ENCODE assay signal across 8 mouse cellular contexts in the genomic region with DNA sequence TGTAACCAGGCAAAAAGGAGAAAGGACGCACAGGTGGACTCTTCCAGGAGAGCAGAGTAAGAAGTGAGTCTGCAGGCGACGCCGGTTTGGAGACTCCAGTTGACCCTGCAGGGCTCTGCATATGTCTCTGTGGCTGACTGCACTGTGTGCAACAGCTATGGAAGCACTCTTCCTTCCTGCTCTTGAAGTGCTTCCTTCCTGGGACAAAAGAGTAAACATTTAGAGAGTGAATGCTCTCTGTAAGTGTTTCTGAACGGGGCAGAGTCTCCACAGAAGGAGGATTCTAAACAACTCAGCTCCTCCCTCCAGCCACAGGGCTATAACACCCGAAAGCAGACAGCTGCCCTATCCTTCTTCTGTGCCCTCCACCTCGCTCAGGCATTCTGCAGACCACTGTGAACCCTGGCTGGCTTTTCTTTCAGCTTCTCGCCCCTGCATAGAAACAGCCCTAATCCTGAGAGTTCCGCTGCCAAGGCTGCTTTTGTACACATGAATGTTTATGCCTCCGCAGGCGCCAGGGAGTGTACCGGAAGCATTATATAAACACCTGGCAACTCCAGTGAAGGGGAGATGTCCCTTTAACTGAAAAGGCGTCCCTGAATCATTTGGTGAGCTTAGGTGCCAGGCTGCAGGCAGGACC. TPM values are rescaled to one million over a fixed set of nuclear protein-coding genes. Genes with fewer than 3 reads are reported as not detected.
A peak's percentile ranks its signal among the peaks of the same experiment; 100 is the strongest.
DNase-seq lines count a peak whose midpoint lies in the region; ATAC-seq and TF ChIP-seq lines count a peak whose summit lies in the region.

No protein-coding gene starts in this region.

- H3K27ac ChIP-seq in hindbrain, embryonic 13.5 days = peak overlapping the region; percentile 82
- no peak overlapping the region for H3K27ac ChIP-seq in hindbrain, embryonic 10.5 days
- H3K27ac ChIP-seq in forebrain, embryonic 15.5 days (replicated peaks) = peak overlapping the region; percentile 64; the same call in 1 of the 2 replicates
- H3K27ac ChIP-seq in midbrain, embryonic 15.5 days = peak overlapping the region; percentile 63; the same call in 1 of the 2 replicates
- H3K27ac ChIP-seq in left cerebral cortex, adult 2 months = no peak overlapping the region

- intact Hi-C loops in left cerebral cortex, adult 2 months (cut with DNase I) = no loop called here

- H3K4me3 ChIP-seq in hindbrain, embryonic 13.5 days = no peak overlapping the region
- H3K4me3 ChIP-seq in hindbrain, embryonic 10.5 days = no peak overlapping the region
- no peak overlapping the region for H3K4me3 ChIP-seq in forebrain, embryonic 15.5 days
- no peak overlapping the region for H3K4me3 ChIP-seq in midbrain, embryonic 15.5 days
- H3K4me3 ChIP-seq in left cerebral cortex, adult 2 months = no peak overlapping the region

- TF ChIP-seq CTCF in left cerebral cortex, adult 2 months (IDR thresholded peaks at IDR 0.05) = no peak

- no peaks in the 10 kb centered on the region for H3K36me3 ChIP-seq in hindbrain, embryonic 13.5 days
- no peaks in the 10 kb centered on the region for H3K36me3 ChIP-seq in hindbrain, embryonic 10.5 days
- no peaks in the 10 kb centered on the region for H3K36me3 ChIP-seq in forebrain, embryonic 15.5 days
- H3K36me3 ChIP-seq in midbrain, embryonic 15.5 days (replicated peaks) = no peaks in the 10 kb centered on the region

- ATAC-seq in hindbrain, embryonic 13.5 days (ENCODE audit: low FRiP score) = no peak
- ATAC-seq in forebrain, embryonic 15.5 days (replicated peaks) = no peak
- peak; percentile 29 for ATAC-seq in midbrain, embryonic 15.5 days (replicated peaks)
- ATAC-seq in inflammation-experienced regulatory T-cells, adult 6 months = no peak

- no peaks in the 10 kb centered on the region for H3K9me3 ChIP-seq in hindbrain, embryonic 13.5 days
- H3K9me3 ChIP-seq in hindbrain, embryonic 10.5 days = no peaks in the 10 kb centered on the region
- H3K9me3 ChIP-seq in forebrain, embryonic 15.5 days = no peaks in the 10 kb centered on the region
- no peaks in the 10 kb centered on the region for H3K9me3 ChIP-seq in midbrain, embryonic 15.5 days

- peak overlapping the region; percentile 29; the same call in 1 of the 2 replicates for H3K4me2 ChIP-seq in hindbrain, embryonic 13.5 days
- 0 out of 2 replicates have a peak overlapping the region, but pooled peaks have one; percentile 11 for H3K4me2 ChIP-seq in forebrain, embryonic 15.5 days (replicated peaks)
- peak overlapping the region; percentile 15 for H3K4me2 ChIP-seq in midbrain, embryonic 15.5 days

- H3K4me1 ChIP-seq in hindbrain, embryonic 13.5 days (replicated peaks) = peaks cover 45% of the 10 kb centered on the region
- peaks cover 33% of the 10 kb centered on the region for H3K4me1 ChIP-seq in hindbrain, embryonic 10.5 days (replicated peaks)
- H3K4me1 ChIP-seq in forebrain, embryonic 15.5 days = peaks cover 42% of the 10 kb centered on the region
- H3K4me1 ChIP-seq in midbrain, embryonic 15.5 days = peaks cover 15% of the 10 kb centered on the region

- WGBS in hindbrain, embryonic 13.5 days = 44% methylated on average over 13 of the region's 13 CpGs
- 55% methylated on average over 13 of the region's 13 CpGs for WGBS in hindbrain, embryonic 10.5 days
- 26% methylated on average over 13 of the region's 13 CpGs for whole genome bisulfite sequencing in forebrain, embryonic 15.5 days
- WGBS in midbrain, embryonic 15.5 days = 29% methylated on average over 13 of the region's 13 CpGs

- peak overlapping the region; percentile 53; the same call in 1 of the 2 replicates for H3K9ac ChIP-seq in hindbrain, embryonic 13.5 days
- peak overlapping the region; percentile 25 for H3K9ac ChIP-seq in forebrain, embryonic 15.5 days (replicated peaks)
- H3K9ac ChIP-seq in midbrain, embryonic 15.5 days = no peak overlapping the region

- H3K27me3 ChIP-seq in hindbrain, embryonic 13.5 days = no peaks in the 10 kb centered on the region
- H3K27me3 ChIP-seq in hindbrain, embryonic 10.5 days (ENCODE audit: insufficient read depth, poor library complexity, severe bottlenecking) = no peaks in the 10 kb centered on the region
- H3K27me3 ChIP-seq in forebrain, embryonic 15.5 days = no peaks in the 10 kb centered on the region
- no peaks in the 10 kb centered on the region for H3K27me3 ChIP-seq in midbrain, embryonic 15.5 days (replicated peaks)

- DNase-seq in hindbrain, embryonic 10.5 days (ENCODE audit: low spot score) = no peak
- peak; percentile 42 to 43 for DNase-seq in kidney, postnatal 36 days
- no peak for DNase-seq in left cerebral cortex, adult 2 months (ENCODE audit: extremely low spot score in 1 of 2, low spot score in 2 of 2)
- DNase-seq in adrenal gland, postnatal 10 days = no peak

RNA-seq across cellular contexts. Expression of a gene that starts 14.2 kb away (rescaled TPM):
- polyA plus RNA-seq in hindbrain, embryonic 13.5 days (2015; fragmentation: Nextera tagmentation; extraction: Ambion mirVana) = 17.3 and 18.2 TPM in 2 replicates
- polyA plus RNA-seq in hindbrain, embryonic 10.5 days (2016; fragmentation: Nextera tagmentation; extraction: Ambion mirVana) = 7.3 and 8.5 TPM in 2 replicates
- 14.7 and 15.4 TPM in 2 replicates for polyA plus RNA-seq in forebrain, embryonic 15.5 days (2015; fragmentation: Nextera tagmentation; extraction: Ambion mirVana)
- 23.9 and 25.9 TPM in 2 replicates for polyA plus RNA-seq in midbrain, embryonic 15.5 days (2015; fragmentation: Nextera tagmentation; extraction: Ambion mirVana)
- polyA plus RNA-seq in inflammation-experienced regulatory T-cells, adult 6 months (2017; shearing (Covaris generic)) = 10 to 100 TPM; 18.8 to 20.6 (median 20.2) TPM
- 10 to 100 TPM; 23.5 to 26.7 TPM for total RNA-seq in left cerebral cortex, adult 2 months (2021)
- total RNA-seq in adrenal gland, postnatal 10 days (2021) = 1 to 10 TPM; 3.0 to 5.4 TPM

Comparison
In these comparisons a context has a peak if more than half of its experiments do, and no peak if none do; other contexts are left out.
1. H3K27ac ChIP-seq: peak in hindbrain, embryonic 13.5 days (single experiment), forebrain, embryonic 15.5 days (single experiment) and midbrain, embryonic 15.5 days (single experiment); none in hindbrain, embryonic 10.5 days (single experiment) and left cerebral cortex, adult 2 months (single experiment).
2. DNase-seq: peak in kidney, postnatal 36 days (2 of 2); none in hindbrain, embryonic 10.5 days (single experiment), left cerebral cortex, adult 2 months (0 of 2) and adrenal gland, postnatal 10 days (single experiment).
3. Peak in every context shown above with its lines, with median percentiles within 50 percentile points of each other: H3K4me2 ChIP-seq.